Comparison of ENCODE assay signal across 1 mouse cellular context in genomic region chr5:36202781-36203180, GRCm38 (mm10).
TF ChIP-seq lines count a peak whose summit lies in the region.

No protein-coding gene starts in this region.

TF ChIP-seq in CH12.LX, 34 proteins besides CTCF, POLR2A, EP300 and RAD21 (continued from another document):
- TF ChIP-seq MEF2A (IDR thresholded peaks at IDR 0.05; ENCODE audit: borderline replicate concordance, low read depth, low read length): peak; percentile 80
- TF ChIP-seq BHLHE40 (IDR thresholded peaks at IDR 0.05; ENCODE audit: low read depth, low read length): no peak
TF ChIP-seq in CH12.LX: peak in this region for 3.
